Mouse (Mus musculus): Measurements from ENCODE around the gene Tmem171.

Gene Tmem171

GRCm38 (mm10) chr13:98691956-98692515, 2.6 kb downstream of the Tmem171 start:
- DNase-seq (ENCODE audit: low spot score): no peak

DNA sequence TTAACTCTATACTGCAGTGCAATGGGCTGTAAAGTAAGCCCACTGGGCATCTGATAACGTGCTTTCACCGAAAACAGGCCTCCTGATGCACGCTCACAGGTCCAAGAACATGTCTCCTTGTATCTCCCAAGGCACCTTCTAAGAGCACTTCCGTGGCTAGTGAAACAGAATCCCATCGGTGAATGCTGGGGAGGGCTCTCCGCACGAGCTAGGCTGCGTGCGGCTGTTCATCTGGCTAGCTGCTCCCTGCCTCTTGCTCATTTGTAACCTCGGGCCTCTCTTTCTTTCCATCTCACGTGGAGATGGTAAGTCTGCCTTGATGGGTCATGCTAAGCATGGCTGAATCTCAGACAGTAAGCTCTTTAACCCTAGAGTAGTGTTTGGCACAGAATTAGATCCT, 3.7 kb downstream of the Tmem171 start:
- no peak for DNase-seq (ENCODE audit: low spot score)

DNA sequence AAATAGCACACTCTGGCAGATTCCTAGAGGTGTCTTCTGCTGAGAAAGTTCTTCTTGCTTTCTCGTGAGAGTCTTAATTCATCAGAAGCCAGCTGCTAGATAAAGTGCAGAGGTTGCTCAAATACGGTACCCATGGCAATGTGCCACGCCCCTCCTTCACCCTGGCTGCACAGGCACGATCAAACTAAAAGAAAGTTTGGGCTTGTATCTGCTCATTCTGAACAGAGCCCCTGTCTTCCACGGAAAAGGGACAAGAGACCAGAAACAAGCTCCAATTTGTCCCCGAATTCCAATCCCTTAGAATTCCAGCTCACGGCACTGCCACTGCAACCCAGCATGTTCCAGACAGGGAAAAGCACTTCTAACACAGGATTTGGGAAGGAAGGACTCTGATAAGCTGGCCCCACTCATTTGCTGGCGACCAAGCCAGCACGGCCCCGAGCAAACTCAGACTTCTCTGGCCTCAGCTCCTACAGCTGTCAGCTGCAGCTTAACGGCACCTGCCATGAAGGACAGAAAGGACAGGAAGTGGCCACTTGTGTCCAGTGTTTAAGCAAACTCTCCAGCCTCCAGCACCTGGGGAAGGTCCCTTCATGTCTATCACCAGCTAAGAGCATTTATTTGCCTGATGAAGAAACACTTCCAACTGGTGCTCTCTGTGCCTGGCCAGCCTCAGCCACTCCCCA, 4.9 kb downstream of the Tmem171 start:
- DNase-seq (ENCODE audit: low spot score): no peak

DNA sequence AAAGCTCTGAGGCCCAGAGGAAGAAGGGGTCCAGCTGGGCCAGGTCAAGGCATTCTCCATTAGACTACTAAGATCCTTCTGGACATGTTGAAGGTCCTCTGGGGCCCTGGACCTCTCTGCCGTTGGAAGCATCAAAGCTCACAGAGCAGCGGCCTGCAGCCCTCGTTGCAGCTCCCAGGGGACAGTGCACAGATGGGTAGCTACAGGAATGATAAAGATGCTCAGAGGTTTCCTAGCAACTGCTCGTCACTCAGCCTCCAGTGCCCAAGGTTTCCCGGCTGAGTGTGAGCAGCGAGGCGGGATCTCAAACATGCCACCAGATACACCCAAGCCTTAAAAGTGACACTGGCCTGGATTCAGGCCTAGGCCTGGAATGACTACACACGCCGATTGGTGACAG, 6.7 kb downstream of the Tmem171 start:
- DNase-seq (ENCODE audit: low spot score): no peak

- DNase-seq (ENCODE audit: low spot score): no peak
These were observed 10.3 kb downstream of the Tmem171 start for GRCm38 (mm10) chr13:98684144-98684900.

DNA sequence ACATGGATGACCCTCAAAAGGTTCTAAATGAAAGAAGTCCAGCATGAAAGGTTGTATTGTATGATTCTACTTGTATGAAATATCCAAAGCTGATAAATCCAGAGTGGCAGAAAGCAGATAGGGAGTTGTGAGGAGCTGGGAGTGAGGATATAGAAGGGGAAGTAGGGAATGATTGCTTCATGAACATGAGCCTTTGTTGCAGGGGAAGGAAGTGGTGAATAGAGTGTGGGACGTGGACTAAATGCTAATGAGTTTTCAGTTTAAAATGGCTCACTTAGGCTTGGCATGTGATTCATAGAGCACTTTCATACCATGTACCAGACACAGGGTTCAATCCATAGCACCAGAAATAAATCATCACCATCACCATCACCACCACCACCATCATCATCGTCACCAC, 11.2 kb downstream of the Tmem171 start:
- no peak for DNase-seq (ENCODE audit: low spot score)

- no peak for DNase-seq (ENCODE audit: low spot score)
These were observed 14.1 kb downstream of the Tmem171 start for GRCm38 (mm10) chr13:98680470-98681060.

DNA sequence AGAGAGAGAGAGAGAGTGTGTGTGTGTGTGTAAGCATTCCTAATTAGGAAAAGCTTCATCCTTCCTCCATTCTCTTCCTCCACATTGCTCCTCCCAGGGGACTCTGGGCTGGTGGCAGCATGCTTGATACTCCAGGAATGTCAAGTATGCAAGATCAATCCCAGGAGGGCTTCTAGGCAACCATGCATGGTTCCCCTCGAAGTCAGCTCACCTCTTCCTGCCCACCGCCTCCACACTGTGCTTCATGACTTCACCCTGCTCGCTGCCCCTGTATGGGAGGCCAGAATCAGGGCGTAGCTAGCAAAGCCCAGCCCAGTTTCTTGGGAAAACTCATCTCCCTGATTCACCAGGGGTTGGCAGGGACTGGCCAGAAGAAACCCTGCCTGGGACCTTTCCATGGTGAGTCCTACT, 15.0 kb downstream of the Tmem171 start:
- no peak for DNase-seq (ENCODE audit: low spot score)

GRCm38 (mm10) chr13:98679230-98679629, 15.4 kb downstream of the Tmem171 start:
- DNase-seq (ENCODE audit: low spot score): no peak

GRCm38 (mm10) chr13:98673922-98674321, 20.7 kb downstream of the Tmem171 start:
- DNase-seq (ENCODE audit: low spot score): no peak

DNA sequence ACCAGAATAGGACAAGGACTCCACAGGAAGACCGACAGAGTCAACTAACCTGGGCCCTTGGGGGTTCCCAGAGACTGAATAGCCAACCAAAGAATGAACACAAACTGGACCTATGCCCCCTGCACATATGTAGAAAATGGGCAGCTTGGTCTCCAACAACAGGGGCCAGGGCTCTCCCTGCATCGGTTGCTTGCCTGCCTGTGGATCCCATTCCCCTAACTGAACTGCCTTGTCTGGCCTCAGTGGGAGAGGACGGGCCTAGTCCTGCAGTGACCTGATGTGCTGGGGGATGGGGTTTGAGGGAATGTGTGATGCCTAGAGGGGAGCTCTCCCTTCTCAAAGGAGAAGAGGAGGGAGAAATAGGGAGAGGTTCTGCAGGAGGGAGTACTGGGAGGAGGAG, 25.3 kb downstream of the Tmem171 start:
- no peak for DNase-seq (ENCODE audit: low spot score)

DNA sequence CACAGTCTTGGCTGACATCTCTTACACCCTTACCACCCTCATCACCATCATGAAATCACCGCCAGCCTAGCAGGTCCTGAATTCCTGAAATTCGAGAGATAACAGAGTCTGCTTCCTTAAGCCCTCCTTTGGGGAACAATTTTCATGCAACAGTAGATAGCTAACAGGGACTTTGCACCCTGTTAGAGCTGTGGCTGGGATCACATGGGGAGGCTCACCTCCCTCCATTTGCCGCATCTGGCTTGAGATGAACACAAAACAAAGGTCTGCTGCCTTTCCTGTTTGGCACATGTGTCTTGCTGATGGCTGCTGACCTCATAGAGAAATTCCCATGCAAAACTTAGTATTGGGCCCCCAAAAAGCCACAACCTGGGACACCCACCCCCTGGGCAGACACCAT, 27.3 kb downstream of the Tmem171 start:
- DNase-seq (ENCODE audit: low spot score): peak; percentile 44

GRCm38 (mm10) chr13:98665240-98665639, 29.4 kb downstream of the Tmem171 start:
- DNase-seq (ENCODE audit: low spot score): no peak

- DNase-seq (ENCODE audit: low spot score): no peak
These were observed 32.4 kb downstream of the Tmem171 start for GRCm38 (mm10) chr13:98662173-98662675.

DNA sequence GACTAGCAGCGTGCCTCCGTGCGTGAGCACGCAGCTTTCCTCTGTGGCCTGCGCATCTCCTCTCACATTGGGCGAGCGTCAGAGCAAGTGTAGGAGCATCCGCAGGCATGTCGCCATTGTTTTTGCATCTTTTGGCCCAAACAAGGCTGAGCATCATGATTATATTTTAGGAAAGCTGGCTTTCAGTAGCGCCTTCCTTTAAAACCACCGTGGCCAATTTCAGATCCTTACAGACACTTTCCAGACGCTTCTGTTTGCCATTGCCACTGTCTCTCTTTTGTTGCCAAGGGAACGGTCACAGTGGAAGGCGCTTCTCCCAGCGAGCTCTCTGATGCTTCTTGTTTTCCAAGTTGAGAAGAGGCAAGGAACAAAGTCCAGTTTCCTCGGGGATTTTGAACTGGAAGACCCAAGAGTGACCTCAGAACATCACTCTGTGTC, 38.6 kb downstream of the Tmem171 start:
- peak; percentile 42 for DNase-seq (ENCODE audit: low spot score)

DNA sequence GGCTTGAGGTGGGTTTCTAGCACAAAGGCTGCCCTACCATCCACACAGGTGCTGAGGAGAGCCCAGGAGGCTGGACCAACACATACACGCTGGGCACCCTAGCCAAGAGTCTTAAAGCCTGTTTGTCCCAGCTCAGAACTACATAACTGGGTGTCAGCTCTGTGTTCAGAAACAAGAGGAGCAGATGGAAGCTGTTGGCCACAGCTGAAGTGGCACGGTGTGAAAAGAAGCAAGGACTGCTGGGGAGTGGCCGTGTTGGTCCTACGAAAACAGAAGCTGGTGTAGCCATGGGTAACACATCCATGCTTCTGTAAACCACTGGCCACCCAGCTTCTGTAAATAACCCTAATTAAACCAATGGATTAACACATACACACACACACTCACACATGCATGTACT, 39.3 kb downstream of the Tmem171 start:
- no peak for DNase-seq (ENCODE audit: low spot score)

DNA sequence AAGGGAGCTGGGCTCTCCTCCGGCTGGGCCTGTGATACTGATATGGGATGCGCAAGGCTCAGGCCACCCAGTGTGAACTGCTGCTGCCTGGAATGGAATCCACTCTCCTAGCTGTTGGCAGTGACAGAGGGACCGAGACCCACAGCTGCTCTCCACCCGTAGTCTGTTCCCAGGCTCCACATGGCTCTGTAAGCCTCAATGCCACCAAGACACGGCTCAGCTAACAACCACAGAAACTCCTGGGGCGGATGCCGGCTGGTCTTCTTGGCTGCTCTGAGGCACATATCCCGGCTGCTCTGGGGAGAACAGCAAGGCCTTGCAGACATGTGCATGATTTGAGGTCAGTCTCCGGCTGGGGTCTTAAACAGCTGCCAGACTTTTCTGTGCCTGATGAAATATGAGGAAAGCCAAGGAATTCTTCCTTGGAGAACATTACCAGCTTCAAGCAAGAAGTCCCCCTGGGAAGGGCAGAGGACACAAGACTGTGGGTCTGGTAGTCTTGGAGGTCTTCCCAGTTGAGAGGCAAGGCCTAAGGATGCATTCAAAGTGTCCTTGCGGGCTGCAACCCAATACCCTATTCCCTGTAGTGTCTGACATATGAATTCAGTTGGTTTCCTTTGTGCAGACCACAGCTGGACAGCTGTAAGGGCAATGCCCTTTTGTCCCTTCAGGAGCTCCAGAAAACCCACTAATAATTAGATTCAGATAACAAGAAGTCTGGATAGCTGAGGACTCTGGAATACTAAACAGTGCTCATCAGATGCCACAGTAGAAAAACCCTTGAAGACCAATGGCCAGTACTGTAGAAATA, 40.3 kb downstream of the Tmem171 start:
- DNase-seq (ENCODE audit: low spot score): no peak

- DNase-seq (ENCODE audit: low spot score): no peak
These were observed 42.4 kb downstream of the Tmem171 start for GRCm38 (mm10) chr13:98652194-98652593.

DNA sequence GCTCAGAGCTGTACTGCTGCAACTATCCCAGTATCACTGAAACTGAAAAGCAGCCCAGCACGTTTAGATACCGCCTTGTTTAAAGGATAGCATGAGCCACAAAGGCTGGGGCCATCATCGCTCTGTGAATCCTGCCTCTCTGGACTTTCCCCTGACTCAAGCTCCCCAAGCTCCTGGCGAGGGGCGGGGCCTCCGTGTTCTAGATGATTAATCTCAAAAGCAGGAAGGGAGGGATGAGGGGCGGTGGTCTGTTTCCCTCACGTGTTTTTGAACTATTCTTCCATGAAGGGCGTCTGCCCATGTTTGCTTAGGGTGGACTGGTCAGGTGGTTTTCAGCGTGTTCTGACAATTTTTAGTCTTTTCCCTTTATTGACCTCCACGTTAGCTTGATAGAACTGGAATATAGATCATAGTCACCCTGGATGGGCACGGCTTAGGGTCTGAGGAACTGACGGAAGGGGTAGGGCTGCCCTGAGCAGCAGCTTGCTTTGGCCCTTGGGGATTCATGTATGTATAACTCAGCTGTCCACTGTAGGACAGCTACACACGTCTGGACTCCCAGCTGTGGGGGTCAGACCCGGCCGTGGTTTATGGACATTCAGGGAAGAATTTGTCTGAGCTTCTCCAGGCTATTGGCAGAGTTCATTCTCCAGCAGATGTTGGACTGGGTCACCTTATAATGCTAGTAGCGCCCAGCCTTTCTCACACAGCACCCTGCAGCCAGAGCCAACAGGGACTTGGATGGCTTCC, 43.2 kb downstream of the Tmem171 start:
- DNase-seq (ENCODE audit: low spot score): peak; percentile 72

GRCm38 (mm10) chr13:98647775-98648568, 46.7 kb downstream of the Tmem171 start:
- DNase-seq (ENCODE audit: low spot score): no peak
